Mouse (Mus musculus): Measurements from ENCODE around the gene Sept3. TPM values are rescaled to one million over a fixed set of nuclear protein-coding genes. Genes with fewer than 3 reads are reported as not detected.

Gene Sept3
- total RNA-seq, 2 experiments from 2014 or later: 1.2 to 1.9 TPM

DNA sequence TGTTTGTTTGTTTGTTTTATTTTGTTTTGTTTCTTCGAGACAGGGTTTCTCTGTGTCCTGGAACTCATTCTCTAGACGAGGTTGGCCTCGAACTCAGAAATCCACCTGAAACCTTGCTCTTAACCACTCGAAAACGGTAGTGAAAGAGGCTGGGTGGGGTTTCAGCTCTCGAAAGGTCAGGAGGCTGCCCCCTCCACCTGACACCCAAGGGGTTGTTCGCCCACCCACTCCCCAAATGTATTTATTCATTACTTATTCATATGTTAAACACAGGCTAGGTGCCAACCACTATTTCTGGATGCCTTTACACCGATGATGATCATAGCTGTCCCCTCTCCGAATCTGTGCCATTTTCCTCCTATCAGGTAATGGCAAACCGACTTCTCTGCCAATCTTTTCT lies 64.5 kb downstream of the Sept3 start:
- no peak for DNase-seq (ENCODE audit: low spot score in 2 of 2)

DNA sequence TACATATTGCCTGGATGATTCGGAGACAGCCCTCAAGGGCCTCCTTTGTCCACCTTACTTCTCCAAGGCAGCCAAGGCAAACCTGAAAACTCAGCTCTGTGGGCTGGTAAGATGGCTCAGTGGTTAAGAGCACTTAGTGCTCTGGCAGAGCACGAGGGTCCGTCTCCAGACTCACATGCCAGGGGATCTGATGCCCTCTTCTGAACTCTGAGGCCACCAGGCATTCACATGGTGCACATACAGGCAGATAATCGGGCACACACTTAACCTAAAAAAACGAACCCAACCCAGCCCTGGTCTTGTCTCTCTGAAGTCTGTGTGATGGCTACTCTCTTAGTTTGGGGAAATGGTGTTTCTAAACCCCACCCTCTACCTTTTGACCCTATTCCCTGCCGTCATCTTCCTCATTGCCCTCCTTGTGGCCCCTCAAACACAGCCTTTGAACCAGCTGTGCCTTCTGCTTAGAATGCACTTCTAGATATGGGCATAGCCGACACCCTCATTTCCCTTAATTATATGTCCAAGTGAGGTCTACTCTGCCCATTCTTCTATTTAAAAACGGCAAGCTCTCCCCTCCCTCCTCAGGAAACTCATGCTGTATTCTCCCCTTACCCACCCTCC lies 65.1 kb downstream of the Sept3 start:
- no peak for DNase-seq (ENCODE audit: low spot score in 2 of 2)

DNA sequence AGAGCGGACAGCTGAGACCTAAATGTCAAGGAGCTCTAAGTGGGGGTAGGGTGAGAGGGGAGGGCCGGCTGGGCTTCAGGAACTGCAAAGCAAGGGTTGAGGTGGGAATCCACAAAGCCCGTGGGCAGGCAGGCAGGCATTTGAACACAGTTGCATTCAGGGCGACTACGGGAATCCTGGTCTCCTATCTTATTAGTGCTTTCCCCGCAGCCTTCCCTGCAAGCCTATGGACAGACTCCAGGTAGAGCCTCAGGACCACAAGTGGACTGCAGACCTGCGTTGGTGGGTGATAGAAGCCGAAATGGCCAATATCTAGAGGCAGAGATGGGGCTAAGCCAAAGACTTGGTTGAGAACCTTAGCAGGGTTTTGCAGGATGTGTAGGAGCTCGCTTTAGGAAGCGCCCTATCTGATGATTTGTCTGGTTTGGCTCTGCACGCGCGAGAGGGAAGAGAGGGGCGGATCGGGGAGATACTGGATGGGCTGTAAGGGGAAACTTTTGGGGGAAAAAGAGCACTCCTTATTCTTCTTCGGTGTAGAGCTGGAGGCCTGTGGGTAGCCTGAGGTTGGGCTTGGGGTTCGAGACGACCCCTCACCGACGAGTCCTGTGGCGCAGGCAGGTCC lies 65.8 kb downstream of the Sept3 start:
- DNase-seq (ENCODE audit: low spot score in 2 of 2): no peak

DNA sequence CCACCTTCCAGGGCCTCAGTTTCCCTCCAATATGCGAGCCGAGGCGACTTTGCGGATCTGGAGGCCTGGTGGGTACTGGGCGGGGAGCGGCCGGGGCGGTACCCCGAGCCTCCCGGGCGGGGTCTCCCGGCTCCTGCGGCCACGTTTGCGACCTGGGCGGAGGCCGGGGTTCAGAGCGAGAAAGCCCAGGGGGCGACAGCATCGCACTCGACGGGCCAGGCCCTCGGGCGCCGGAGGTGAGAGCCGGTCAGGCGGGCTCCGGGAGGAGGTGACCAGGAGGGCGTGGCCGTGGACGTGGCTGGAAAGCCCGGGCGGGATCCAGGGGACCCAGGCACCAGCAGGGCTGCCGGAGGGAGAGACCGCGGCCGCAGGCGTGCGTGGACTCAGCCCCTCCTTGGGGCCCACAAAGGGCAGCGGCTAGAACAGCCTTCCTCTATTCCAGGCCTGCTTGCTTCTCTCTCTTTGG lies 66.4 kb downstream of the Sept3 start:
- peak; percentile 71 to 78 for DNase-seq (ENCODE audit: low spot score in 2 of 2)

DNA sequence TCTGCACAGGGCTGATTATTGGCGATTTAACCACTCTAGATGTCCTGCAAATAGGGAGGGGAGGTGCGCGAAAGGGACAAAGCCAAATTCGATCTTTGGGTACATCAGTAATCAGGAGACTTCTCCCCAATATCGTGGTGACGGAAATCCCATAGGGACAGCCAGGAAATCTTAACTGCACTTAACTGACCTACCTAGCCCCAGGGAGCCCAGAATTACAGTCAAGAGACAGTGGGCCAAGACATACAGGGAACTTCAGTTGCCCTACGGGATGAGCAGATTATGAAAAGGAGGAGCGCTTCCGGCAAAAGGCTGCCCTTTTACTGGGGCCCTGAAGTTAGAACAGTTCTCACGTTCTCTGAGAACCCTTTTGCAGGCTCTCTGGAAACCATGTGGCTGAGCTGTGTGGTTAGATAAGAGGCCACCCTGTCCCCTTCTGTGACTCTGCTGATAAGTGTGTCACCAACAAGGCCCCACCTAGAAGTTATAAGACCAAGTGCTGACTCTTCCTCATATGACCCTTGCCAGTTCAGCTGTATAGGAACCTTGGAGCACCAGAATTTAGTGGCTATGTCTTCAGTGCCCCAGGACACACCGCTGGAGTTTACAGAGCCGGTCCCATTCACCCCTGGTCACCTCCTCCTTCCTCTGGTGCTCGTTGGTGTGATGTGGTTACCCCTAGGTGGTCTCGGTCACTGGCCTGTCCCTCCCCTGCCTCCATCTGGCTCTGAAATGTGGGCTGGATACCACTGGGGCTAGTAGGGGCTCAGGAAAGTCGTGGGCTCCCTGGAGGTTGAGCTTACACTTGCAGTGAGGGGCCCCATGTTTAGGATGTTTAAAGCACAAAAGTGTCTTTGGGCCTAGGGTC lies 67.2 kb downstream of the Sept3 start:
- DNase-seq (ENCODE audit: low spot score in 2 of 2): no peak

DNA sequence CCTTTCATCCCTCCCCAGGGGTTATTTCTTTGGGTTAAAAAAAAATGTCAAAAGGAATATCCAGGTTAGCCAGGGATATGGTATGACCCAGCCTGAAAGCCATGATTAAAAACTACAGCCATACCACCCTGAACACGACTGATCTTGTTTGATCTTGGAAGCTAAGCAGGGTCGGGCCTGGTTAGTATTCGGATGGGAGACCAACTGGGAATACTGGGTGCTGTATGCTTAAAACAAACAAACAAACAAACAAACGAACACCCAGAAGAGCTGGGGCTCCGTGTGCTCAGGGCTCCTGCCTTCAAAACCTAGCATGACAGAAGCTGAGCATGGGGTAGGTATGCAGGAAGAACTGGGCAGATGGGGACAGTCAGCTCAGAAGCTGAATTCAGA lies 67.8 kb downstream of the Sept3 start:
- DNase-seq (ENCODE audit: low spot score in 2 of 2): no peak

DNA sequence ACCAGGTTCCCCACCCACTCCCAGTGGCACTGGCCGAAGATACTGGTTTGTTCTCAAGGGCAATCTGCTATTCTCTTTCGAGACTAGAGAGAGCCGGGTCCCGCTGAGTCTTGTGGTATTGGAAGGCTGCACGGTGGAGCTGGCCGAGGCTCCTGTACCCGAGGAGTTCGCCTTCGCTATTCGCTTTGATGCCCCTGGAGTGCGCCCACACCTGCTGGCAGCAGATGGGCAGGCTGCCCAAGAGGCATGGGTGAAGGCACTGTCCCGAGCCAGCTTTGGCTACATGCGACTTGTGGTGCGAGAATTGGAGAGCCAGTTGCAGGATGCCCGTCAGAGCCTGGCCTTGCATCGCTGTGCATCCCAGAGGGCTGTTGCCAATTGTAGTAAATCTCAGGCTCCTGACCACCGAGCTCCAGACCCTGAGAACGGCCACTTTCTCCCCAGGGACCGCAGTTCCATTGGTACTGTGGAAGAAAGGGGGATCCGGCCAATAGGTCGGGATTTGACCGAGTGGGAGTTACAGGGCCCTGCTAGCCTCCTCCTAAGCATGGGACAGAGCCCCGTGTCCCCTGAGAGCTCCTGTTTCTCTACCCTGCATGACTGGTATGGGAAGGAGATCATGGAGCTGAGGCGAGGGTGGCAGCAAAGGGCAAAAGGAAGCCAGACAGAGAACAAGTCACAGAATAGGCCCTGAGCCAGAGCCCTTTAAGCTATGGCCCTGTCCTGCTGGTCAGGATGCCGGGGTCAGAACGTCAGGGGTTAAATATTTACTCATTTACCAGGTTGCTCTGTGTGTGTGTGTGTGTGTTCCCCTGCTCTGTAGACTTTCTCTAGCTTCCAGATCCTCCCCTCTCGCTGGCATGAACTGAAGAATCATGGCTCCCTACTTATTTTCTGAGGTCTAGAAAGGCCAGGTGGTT lies 68.9 kb downstream of the Sept3 start:
- no peak for DNase-seq (ENCODE audit: low spot score in 2 of 2)

Other genes with a start within 250 kb of the Sept3 start
- gene Desi1, start 241.0 kb upstream of the Sept3 start, total RNA-seq (2021): 10 to 100 TPM; 21.9 to 23.9 TPM
- 10 to 100 TPM; 60.2 to 64.0 TPM for gene Snu13, start 227.3 kb upstream of the Sept3 start, total RNA-seq (2021)
- gene 4930407I10Rik, start 215.7 kb upstream of the Sept3 start, total RNA-seq (2021): not detected
- under 1 TPM in 1 of 2 experiments, not detected in 1; 0.16 TPM for gene Mei1, start 204.9 kb upstream of the Sept3 start, total RNA-seq (2021)
- gene Ccdc134, start 147.0 kb upstream of the Sept3 start, total RNA-seq (2021): 10 to 100 TPM; 45.5 to 49.4 TPM
- 10 to 100 TPM; 77.9 to 96.4 TPM for gene Srebf2, start 127.7 kb upstream of the Sept3 start, total RNA-seq (2021)
- under 1 TPM in 1 of 2 experiments, not detected in 1; 0.23 TPM for gene Shisa8, start 62.1 kb upstream of the Sept3 start, total RNA-seq (2021)
- under 1 TPM in 1 of 2 experiments, not detected in 1; 0.66 TPM for gene Tnfrsf13c, start 50.5 kb upstream of the Sept3 start, total RNA-seq (2021)
- 10 to 100 TPM in 1 of 2 experiments, 1 to 10 TPM in 1; 8.5 to 14.4 TPM for gene Cenpm, start 30.1 kb upstream of the Sept3 start, total RNA-seq (2021)
- not detected for gene 1500009C09Rik, start 22.5 kb upstream of the Sept3 start, total RNA-seq (2021)
- not detected for gene Wbp2nl, start 24.1 kb downstream of the Sept3 start, total RNA-seq (2021)
- gene Naga, start 64.0 kb downstream of the Sept3 start, total RNA-seq (2021): 10 to 100 TPM; 42.0 to 44.4 TPM
- 10 to 100 TPM in 1 of 2 experiments, 1 to 10 TPM in 1; 8.7 to 10.9 TPM for gene Pheta2, start 64.0 kb downstream of the Sept3 start, total RNA-seq (2021)
- 100 to 1,000 TPM; 135 to 144 TPM for gene Smdt1, start 64.1 kb downstream of the Sept3 start, total RNA-seq (2021)
- gene Ndufa6, start 79.4 kb downstream of the Sept3 start, total RNA-seq (2021): 100 to 1,000 TPM; 306 to 308 TPM
- gene Cyp2d22, start 105.4 kb downstream of the Sept3 start, total RNA-seq (2021): 10 to 100 TPM; 17.3 to 17.9 TPM
- under 1 TPM in 1 of 2 experiments, not detected in 1; 0.21 TPM for gene Cyp2d11, start 119.1 kb downstream of the Sept3 start, total RNA-seq (2021)
- gene Cyp2d10, start 132.3 kb downstream of the Sept3 start, total RNA-seq (2021): under 1 TPM in 1 of 2 experiments, not detected in 1; 0.86 TPM
- under 1 TPM in 1 of 2 experiments, not detected in 1; 0.23 TPM for gene Cyp2d9, start 158.5 kb downstream of the Sept3 start, total RNA-seq (2021)